Mouse (Mus musculus) MEL (cell line): ENCODE data around the gene Car15. TPM values are rescaled to one million over a fixed set of nuclear protein-coding genes. Genes with fewer than 3 reads are reported as not detected.

Source experiments
- DNase-seq: peaks from one replicate; pipeline ENCODE4 v3.0.0; 2011; ENCODE audit warnings: low read depth, low spot score
- H3K27ac ChIP-seq: 2 replicates; pipeline ENCODE4 v1.5.1; 2012; ENCODE audit warnings: low read depth, mild to moderate bottlenecking, control low read depth, low read length, moderate library complexity; ENCODE audit not compliant: control insufficient read depth
- H3K27me3 ChIP-seq, 2 experiments: fragments of 150-350 bp in 1 of 2; sonication (generic) in 1 of 2; 2 replicates each; pipeline ENCODE4 v1.6.1; 2012; ENCODE audit warnings: low read length in 2 of 2, mild to moderate bottlenecking in 2 of 2, improper control_type of control experiment in 1 of 2, moderate library complexity in 1 of 2; ENCODE audit not compliant: insufficient read depth in 2 of 2, control insufficient read depth in 1 of 2
- H3K36me3 ChIP-seq, 2 experiments: 2 replicates each; pipeline ENCODE4 v1.6.1; 2012 to 2014; ENCODE audit warnings: low read length in 2 of 2, improper control_type of control experiment in 1 of 2, inconsistent platforms in 1 of 2, mild to moderate bottlenecking in 1 of 2; ENCODE audit not compliant: insufficient read depth in 2 of 2, control insufficient read depth in 1 of 2
- H3K4me1 ChIP-seq, 2 experiments: fragments of 150-350 bp in 1 of 2; sonication (generic) in 1 of 2; 2 replicates each; pipeline ENCODE4 v1.6.1; 2012; ENCODE audit warnings: low read length in 2 of 2, improper control_type of control experiment in 1 of 2, mild to moderate bottlenecking in 1 of 2; ENCODE audit not compliant: insufficient read depth in 2 of 2, control insufficient read depth in 1 of 2
- H3K4me3 ChIP-seq, 2 experiments: fragments of 150-350 bp in 1 of 2; sonication (generic) in 1 of 2; 2 replicates each; pipeline ENCODE4 v1.5.1; 2012; ENCODE audit warnings: low read depth in 2 of 2, low read length in 2 of 2, mild to moderate bottlenecking in 2 of 2, moderate library complexity in 2 of 2, control low read depth in 1 of 2, improper control_type of control experiment in 1 of 2; ENCODE audit not compliant: control insufficient read depth in 1 of 2, insufficient read depth in 1 of 2
- H3K79me2 ChIP-seq: 2 replicates; pipeline ENCODE4 v1.6.1; 2012; ENCODE audit warnings: mild to moderate bottlenecking, low read length, moderate library complexity; ENCODE audit not compliant: control insufficient read depth, poor library complexity, insufficient read depth
- H3K9ac ChIP-seq: 2 replicates; pipeline ENCODE4 v1.6.1; 2012; ENCODE audit warnings: low read depth, mild to moderate bottlenecking, control low read depth, low read length, moderate library complexity; ENCODE audit not compliant: control insufficient read depth, poor library complexity, severe bottlenecking
- H3K9me3 ChIP-seq: fragments of 150-350 bp; sonication (generic); replicated peaks from 2 replicates; pipeline ENCODE4 v1.6.1; 2012; ENCODE audit warnings: mild to moderate bottlenecking, low read length, improper control_type of control experiment, moderate library complexity; ENCODE audit not compliant: insufficient read depth
- BHLHE40 ChIP-seq: IDR thresholded peaks from 2 replicates; pipeline ENCODE4 v1.6.1; 2012; ENCODE audit warnings: low read depth, mild to moderate bottlenecking, inconsistent platforms, low read length, improper control_type of control experiment, borderline replicate concordance
- CHD2 ChIP-seq: IDR thresholded peaks from 2 replicates; pipeline ENCODE4 v1.6.1; 2011; ENCODE audit warnings: low read length, improper control_type of control experiment
- CTCF ChIP-seq, 3 experiments: IDR thresholded peaks in 2 of 3; conservative IDR thresholded peaks in 1 of 3; 2 replicates each; pipeline ENCODE4 v1.5.1; 2011 to 2012; ENCODE audit warnings: low read length in 3 of 3, low read depth in 2 of 3, mild to moderate bottlenecking in 2 of 3, improper control_type of control experiment in 1 of 3, inconsistent platforms in 1 of 3, mixed read lengths in 1 of 3, moderate library complexity in 1 of 3; ENCODE audit not compliant: control insufficient read depth in 1 of 3, insufficient read depth in 1 of 3, poor library complexity in 1 of 3, severe bottlenecking in 1 of 3
- E2F4 ChIP-seq: IDR thresholded peaks from 2 replicates; pipeline ENCODE4 v1.6.1; 2011; ENCODE audit warnings: low read depth, low read length, improper control_type of control experiment, borderline replicate concordance
- EP300 ChIP-seq, 2 experiments: IDR thresholded peaks; 2 replicates each; pipeline ENCODE4 v1.6.1; 2011; ENCODE audit warnings: improper control_type of control experiment in 2 of 2, low read length in 2 of 2, low read depth in 1 of 2, mild to moderate bottlenecking in 1 of 2
- ETS1 ChIP-seq: IDR thresholded peaks from 2 replicates; pipeline ENCODE4 v1.6.1; 2012; ENCODE audit warnings: low read depth, mild to moderate bottlenecking, inconsistent platforms, low read length, improper control_type of control experiment, moderate library complexity
- GABPA ChIP-seq: IDR thresholded peaks from 2 replicates; pipeline ENCODE4 v1.6.1; 2012; ENCODE audit warnings: low read depth, mild to moderate bottlenecking, inconsistent platforms, low read length, improper control_type of control experiment, moderate library complexity
- GATA1 ChIP-seq: IDR thresholded peaks from 2 replicates; pipeline ENCODE4 v1.6.1; 2011; ENCODE audit warnings: low read depth, low read length, improper control_type of control experiment
- KAT2A ChIP-seq: conservative IDR thresholded peaks from 2 replicates; pipeline ENCODE4 v1.6.1; 2012; ENCODE audit warnings: low read depth, low read length, improper control_type of control experiment, inconsistent platforms
- MAX ChIP-seq: IDR thresholded peaks from 2 replicates; pipeline ENCODE4 v1.6.1; 2011; ENCODE audit warnings: low read length, improper control_type of control experiment
- MAZ ChIP-seq: IDR thresholded peaks from 2 replicates; pipeline ENCODE4 v1.6.1; 2012; ENCODE audit warnings: low read depth, mild to moderate bottlenecking, inconsistent platforms, low read length, improper control_type of control experiment
- MEF2A ChIP-seq: IDR thresholded peaks from 2 replicates; pipeline ENCODE4 v1.6.1; 2014; ENCODE audit warnings: low read depth, mild to moderate bottlenecking, inconsistent platforms, low read length, improper control_type of control experiment; ENCODE audit not compliant: poor library complexity, insufficient replicate concordance, severe bottlenecking; ENCODE audit errors: extremely low read depth
- MXI1 ChIP-seq: IDR thresholded peaks from 2 replicates; pipeline ENCODE4 v1.6.1; 2011; ENCODE audit warnings: mild to moderate bottlenecking, low read depth, low read length, improper control_type of control experiment
- MYB ChIP-seq: IDR thresholded peaks from 2 replicates; pipeline ENCODE4 v1.6.1; 2011; ENCODE audit warnings: mild to moderate bottlenecking, low read depth, low read length, improper control_type of control experiment
- MYC ChIP-seq: IDR thresholded peaks from 2 replicates; pipeline ENCODE4 v1.6.1; 2011; ENCODE audit warnings: low read depth, mild to moderate bottlenecking, low read length, improper control_type of control experiment, moderate library complexity
- NELFE ChIP-seq: IDR thresholded peaks from 2 replicates; pipeline ENCODE4 v1.6.1; 2011; ENCODE audit warnings: low read depth, low read length, improper control_type of control experiment
- NRF1 ChIP-seq: IDR thresholded peaks from 2 replicates; pipeline ENCODE4 v1.6.1; 2014; ENCODE audit warnings: low read depth, mild to moderate bottlenecking, inconsistent platforms, low read length, improper control_type of control experiment, moderate library complexity; ENCODE audit not compliant: poor library complexity, insufficient read depth, severe bottlenecking
- POLR2A ChIP-seq, 2 experiments: IDR thresholded peaks; 2 replicates each; pipeline ENCODE4 v1.6.1; 2011 to 2012; ENCODE audit warnings: low read length in 2 of 2, mild to moderate bottlenecking in 2 of 2, control low read depth in 1 of 2, improper control_type of control experiment in 1 of 2, low read depth in 1 of 2, moderate library complexity in 1 of 2; ENCODE audit not compliant: control insufficient read depth in 1 of 2, insufficient read depth in 1 of 2, poor library complexity in 1 of 2
- POLR2AphosphoS2 ChIP-seq: IDR thresholded peaks from 2 replicates; pipeline ENCODE4 v1.6.1; 2011; ENCODE audit warnings: low read length, improper control_type of control experiment
- POLR2AphosphoS5 ChIP-seq: IDR thresholded peaks from 2 replicates; pipeline ENCODE4 v1.6.1; 2012; ENCODE audit warnings: low read depth, borderline replicate concordance, mild to moderate bottlenecking, inconsistent platforms, low read length, moderate library complexity, mixed read lengths
- RCOR1 ChIP-seq: IDR thresholded peaks from 2 replicates; pipeline ENCODE4 v1.6.1; 2012; ENCODE audit warnings: low read depth, mild to moderate bottlenecking, inconsistent platforms, low read length, improper control_type of control experiment
- SMC3 ChIP-seq: IDR thresholded peaks from 2 replicates; pipeline ENCODE4 v1.6.1; 2011; ENCODE audit warnings: low read depth, low read length, improper control_type of control experiment
- TAL1 ChIP-seq: IDR thresholded peaks from 2 replicates; pipeline ENCODE4 v1.6.1; 2012; ENCODE audit warnings: mild to moderate bottlenecking, inconsistent platforms, low read length, moderate library complexity, mixed read lengths
- TCF12 ChIP-seq: IDR thresholded peaks from 2 replicates; pipeline ENCODE4 v1.6.1; 2014; ENCODE audit warnings: low read depth, mild to moderate bottlenecking, inconsistent platforms, low read length, improper control_type of control experiment, moderate library complexity
- UBTF ChIP-seq: IDR thresholded peaks from 2 replicates; pipeline ENCODE4 v1.6.1; 2012; ENCODE audit warnings: low read depth, mild to moderate bottlenecking, inconsistent platforms, low read length, improper control_type of control experiment, moderate library complexity, borderline replicate concordance; ENCODE audit not compliant: insufficient read depth
- USF2 ChIP-seq, 2 experiments: IDR thresholded peaks; 2 replicates each; pipeline ENCODE4 v1.6.1; 2011 to 2012; ENCODE audit warnings: improper control_type of control experiment in 2 of 2, low read length in 2 of 2, borderline replicate concordance in 1 of 2, inconsistent platforms in 1 of 2, low read depth in 1 of 2, mild to moderate bottlenecking in 1 of 2; ENCODE audit not compliant: insufficient read depth in 1 of 2
- ZKSCAN1 ChIP-seq: IDR thresholded peaks from 2 replicates; pipeline ENCODE4 v1.6.1; 2012; ENCODE audit warnings: low read depth, mild to moderate bottlenecking, inconsistent platforms, low read length, improper control_type of control experiment, moderate library complexity
- ZMIZ1 ChIP-seq: IDR thresholded peaks from 2 replicates; pipeline ENCODE4 v1.6.1; 2012; ENCODE audit warnings: low read depth, mild to moderate bottlenecking, inconsistent platforms, low read length, improper control_type of control experiment, moderate library complexity
- ZNF384 ChIP-seq: IDR thresholded peaks from 2 replicates; pipeline ENCODE4 v1.6.1; 2012; ENCODE audit warnings: low read depth, mild to moderate bottlenecking, inconsistent platforms, low read length, improper control_type of control experiment
- polyA plus RNA-seq, 2 experiments: library from polyadenylated mRNA; stranded (reverse) in 1 of 2; unstranded in 1 of 2; fragments of >175 nt in 1 of 2; fragments of >200 nt in 1 of 2; gene quantifications; 2 replicates each; pipeline versions ENCODE4 v1.2.1 to v1.2.4; 2012; ENCODE audit warnings: low replicate concordance in 2 of 2, low read depth in 1 of 2; ENCODE audit not compliant: insufficient read length in 2 of 2, insufficient read depth in 1 of 2, missing spikeins in 1 of 2
- total RNA-seq: library from RNA; depleted of rRNA; stranded (reverse); fragments of 300-350 nt; gene quantifications from 2 replicates; pipeline ENCODE4 v1.2.3, GENCODE M21; 2012

Gene Car15
- total and polyA plus RNA-seq, 3 experiments, result 2.0 to 3.6 TPM; not detected in 1

- Histone ChIP-seq H3K36me3 (peaks cover 0 to 2% of the 10 kb centered on the region in 2 experiments; a peak in 1 of 4 replicates), H3K4me1 (peaks cover 0 to 12% of the 10 kb centered on the region in 2 experiments; a peak in 2 of 4 replicates), H3K79me2 (no peaks in the 10 kb centered on the region), H3K27me3 (no peaks in the 10 kb centered on the region; a peak in 2 of 4 replicates), H3K4me3 (no peak overlapping the region), H3K9me3 (no peaks in the 10 kb centered on the region), H3K27ac (no peak overlapping the region), H3K9ac (no peak overlapping the region)
- TF ChIP-seq RCOR1, result no peak
- TF ChIP-seq E2F4, result no peak
- no peak for TF ChIP-seq TCF12
- no peak for TF ChIP-seq UBTF
- no peak for TF ChIP-seq MAX
- TF ChIP-seq ZNF384, result no peak
- TF ChIP-seq POLR2A (IDR thresholded peaks at IDR 0.05; ENCODE audit: control insufficient read depth in 1 of 2, insufficient read depth in 1 of 2, low read depth in 1 of 2, low read length in 2 of 2, poor library complexity in 1 of 2), result no peak
- TF ChIP-seq NRF1, result no peak
- no peak for TF ChIP-seq MYB
- no peak for TF ChIP-seq MYC
- TF ChIP-seq ZMIZ1, result no peak
- TF ChIP-seq POLR2AphosphoS2, result no peak
- no peak for TF ChIP-seq CTCF (IDR thresholded peaks at IDR 0.05 in 2 of 3, conservative IDR thresholded peaks at IDR 0.05 in 1 of 3; ENCODE audit: control insufficient read depth in 1 of 3, insufficient read depth in 1 of 3, low read depth in 2 of 3, low read length in 3 of 3, poor library complexity in 1 of 3, severe bottlenecking in 1 of 3)
- TF ChIP-seq MXI1, result no peak
- no peak for TF ChIP-seq BHLHE40
- TF ChIP-seq ETS1, result no peak
- TF ChIP-seq USF2 (IDR thresholded peaks at IDR 0.05; ENCODE audit: borderline replicate concordance in 1 of 2, insufficient read depth in 1 of 2, low read depth in 1 of 2, low read length in 2 of 2), result no peak
- TF ChIP-seq MAZ, result no peak
- DNase-seq, result no peak
These were observed 9.3 kb downstream of the Car15 start for GRCm38 (mm10) chr16:17828867-17829266.

GRCm38 (mm10) chr16:17828229-17828628, 9.9 kb downstream of the Car15 start:
- Histone ChIP-seq H3K79me2 (no peaks in the 10 kb centered on the region), H3K9me3 (no peaks in the 10 kb centered on the region), H3K36me3 (peaks cover 0 to 2% of the 10 kb centered on the region in 2 experiments; a peak in 1 of 4 replicates), H3K9ac (no peak overlapping the region), H3K4me1 (peaks cover 0 to 12% of the 10 kb centered on the region in 2 experiments; a peak in 2 of 4 replicates), H3K27ac (no peak overlapping the region), H3K4me3 (no peak overlapping the region), H3K27me3 (no peaks in the 10 kb centered on the region; a peak in 2 of 4 replicates)
- DNase-seq, result peak; percentile 73
- TF ChIP-seq TCF12 (peak; percentile 95), UBTF (no peak), KAT2A (no peak), ZNF384 (no peak), POLR2AphosphoS5 (no peak), ZKSCAN1 (no peak), CTCF (IDR thresholded peaks at IDR 0.05 in 2 of 3, conservative IDR thresholded peaks at IDR 0.05 in 1 of 3; ENCODE audit: control insufficient read depth in 1 of 3, insufficient read depth in 1 of 3, low read depth in 2 of 3, low read length in 3 of 3, poor library complexity in 1 of 3, severe bottlenecking in 1 of 3) (no peak), SMC3 (no peak; the same call in 1 of the 2 replicates), EP300 (IDR thresholded peaks at IDR 0.05; ENCODE audit: low read depth in 1 of 2, low read length in 2 of 2) (peak; percentile 81 to 90), MAZ (no peak), NRF1 (no peak), MAX (no peak), CHD2 (no peak), GATA1 (peak; percentile 92), USF2 (IDR thresholded peaks at IDR 0.05; ENCODE audit: borderline replicate concordance in 1 of 2, insufficient read depth in 1 of 2, low read depth in 1 of 2, low read length in 2 of 2) (no peak), TAL1 (peak; percentile 78), E2F4 (no peak), GABPA (no peak), NELFE (no peak), MEF2A (no peak), POLR2AphosphoS2 (no peak)
